Mouse (Mus musculus): ENCODE data around the gene Gm20708. TPM values are rescaled to one million over a fixed set of nuclear protein-coding genes. Genes with fewer than 3 reads are reported as not detected.
"Not testable (repeated sequence)": the region's sequence is repeated elsewhere in the genome, so short reads cannot be mapped to it uniquely, and the experiment has no call there.

Gene Gm20708
- total RNA-seq, 2 experiments from 2014 or later, result 3.1 to 4.3 TPM

GRCm38 (mm10) chr11:117826164-117826563, 16.7 kb downstream of the Gm20708 start:
- no peak for DNase-seq (ENCODE audit: extremely low spot score in 1 of 2, low spot score in 2 of 2)
- intact Hi-C loops (cut with DNase I), result loop anchor here (5.0 kb wide), 1 partner anchor 589 kb away; no protein-coding TSS in a partner anchor

- intact Hi-C loops (cut with DNase I), result loop anchor here (5.0 kb wide), 1 partner anchor 590 kb away; no protein-coding TSS in a partner anchor
- no peak for DNase-seq (ENCODE audit: extremely low spot score in 1 of 2, low spot score in 2 of 2)
These were observed 17.4 kb downstream of the Gm20708 start for GRCm38 (mm10) chr11:117826916-117827315.

GRCm38 (mm10) chr11:117827386-117827785, 17.9 kb downstream of the Gm20708 start:
- DNase-seq (ENCODE audit: extremely low spot score in 1 of 2, low spot score in 2 of 2), result no peak
- intact Hi-C loops (cut with DNase I), result loop anchor here (5.0 kb wide), 1 partner anchor 590 kb away; no protein-coding TSS in a partner anchor

- DNase-seq (ENCODE audit: extremely low spot score in 1 of 2, low spot score in 2 of 2), result no peak
- intact Hi-C loops (cut with DNase I), result loop anchor here (5.0 kb wide), 1 partner anchor 591 kb away; no protein-coding TSS in a partner anchor
These were observed 18.9 kb downstream of the Gm20708 start for GRCm38 (mm10) chr11:117828149-117828887.

GRCm38 (mm10) chr11:117828888-117829604, 19.6 kb downstream of the Gm20708 start:
- intact Hi-C loops (cut with DNase I), result loop anchor here (5.0 kb wide), 1 partner anchor 592 kb away; no protein-coding TSS in a partner anchor
- DNase-seq (ENCODE audit: extremely low spot score in 1 of 2, low spot score in 2 of 2), result peak in 1 of 2 experiments; percentile 70

GRCm38 (mm10) chr11:117829671-117830215, 20.3 kb downstream of the Gm20708 start:
- DNase-seq (ENCODE audit: extremely low spot score in 1 of 2, low spot score in 2 of 2), result no peak
- intact Hi-C loops (cut with DNase I), result loop anchor here (5.0 kb wide), 1 partner anchor 592 kb away; no protein-coding TSS in a partner anchor

GRCm38 (mm10) chr11:117830401-117830800, 20.9 kb downstream of the Gm20708 start:
- intact Hi-C loops (cut with DNase I), result no loop called here
- no peak for DNase-seq (ENCODE audit: extremely low spot score in 1 of 2, low spot score in 2 of 2)

GRCm38 (mm10) chr11:117832086-117832969, 22.9 kb downstream of the Gm20708 start:
- DNase-seq (ENCODE audit: extremely low spot score in 1 of 2, low spot score in 2 of 2), result peak in 1 of 2 experiments; percentile 86
- intact Hi-C loops (cut with DNase I), result no loop called here

GRCm38 (mm10) chr11:117833509-117833908, 24.0 kb downstream of the Gm20708 start:
- DNase-seq (ENCODE audit: extremely low spot score in 1 of 2, low spot score in 2 of 2); intact Hi-C loops (cut with DNase I): not testable (repeated sequence)

GRCm38 (mm10) chr11:117834086-117834485, 24.6 kb downstream of the Gm20708 start:
- intact Hi-C loops (cut with DNase I), result no loop called here
- no peak for DNase-seq (ENCODE audit: extremely low spot score in 1 of 2, low spot score in 2 of 2)

GRCm38 (mm10) chr11:117836306-117836705, 26.8 kb downstream of the Gm20708 start:
- intact Hi-C loops (cut with DNase I), result no loop called here
- DNase-seq (ENCODE audit: extremely low spot score in 1 of 2, low spot score in 2 of 2), result peak in 1 of 2 experiments; percentile 62

GRCm38 (mm10) chr11:117838572-117838971, 29.1 kb downstream of the Gm20708 start:
- no peak for DNase-seq (ENCODE audit: extremely low spot score in 1 of 2, low spot score in 2 of 2)
- intact Hi-C loops (cut with DNase I), result no loop called here

GRCm38 (mm10) chr11:117839021-117839420, 29.6 kb downstream of the Gm20708 start:
- DNase-seq (ENCODE audit: extremely low spot score in 1 of 2, low spot score in 2 of 2), result no peak
- intact Hi-C loops (cut with DNase I), result no loop called here

- intact Hi-C loops (cut with DNase I), result no loop called here
- DNase-seq (ENCODE audit: extremely low spot score in 1 of 2, low spot score in 2 of 2), result no peak
These were observed 31.4 kb downstream of the Gm20708 start for GRCm38 (mm10) chr11:117840910-117841309.

GRCm38 (mm10) chr11:117843434-117843833, 34.0 kb downstream of the Gm20708 start:
- intact Hi-C loops (cut with DNase I), result no loop called here

GRCm38 (mm10) chr11:117844997-117845396, 35.5 kb downstream of the Gm20708 start:
- intact Hi-C loops (cut with DNase I), result no loop called here
- no peak for DNase-seq (ENCODE audit: extremely low spot score in 1 of 2, low spot score in 2 of 2)

More at GRCm38 (mm10) chr11:117843434-117843833, 34.0 kb downstream of the Gm20708 start:
- no peak for DNase-seq (ENCODE audit: extremely low spot score in 1 of 2, low spot score in 2 of 2)

GRCm38 (mm10) chr11:117845651-117846050, 36.2 kb downstream of the Gm20708 start:
- intact Hi-C loops (cut with DNase I), result no loop called here
- DNase-seq (ENCODE audit: extremely low spot score in 1 of 2, low spot score in 2 of 2), result no peak

- DNase-seq (ENCODE audit: extremely low spot score in 1 of 2, low spot score in 2 of 2), result no peak
- intact Hi-C loops (cut with DNase I), result no loop called here
These were observed 37.2 kb downstream of the Gm20708 start for GRCm38 (mm10) chr11:117846640-117847039.

Data from left cerebral cortex, postnatal 10 days (tissue).